Mouse (Mus musculus): ENCODE data around the gene Atp6v0a1. TPM values are rescaled to one million over a fixed set of nuclear protein-coding genes. Genes with fewer than 3 reads are reported as not detected.

Gene Atp6v0a1
- polyA plus RNA-seq, 1 experiment from 2014 or later: 175 TPM

DNA sequence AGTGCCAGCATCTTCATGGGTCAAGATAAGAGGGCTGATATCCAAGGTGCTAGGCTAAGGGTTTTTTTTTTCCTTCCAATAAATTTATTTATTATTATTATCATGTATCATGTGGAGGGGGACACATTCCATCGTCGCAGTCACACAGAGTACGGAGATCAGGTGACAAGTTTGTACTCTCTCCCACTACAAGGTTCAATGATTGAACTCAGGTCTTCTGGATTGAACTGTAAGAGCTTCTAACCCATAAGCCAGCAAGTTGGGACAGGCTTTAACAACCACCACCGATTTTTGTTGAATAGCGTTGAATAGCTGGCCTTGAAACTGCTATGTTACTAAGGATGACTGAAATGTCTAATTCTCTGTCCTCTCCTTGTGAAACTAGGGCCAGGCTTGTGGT lies 71.2 kb downstream of the Atp6v0a1 start:
- Histone ChIP-seq H3K9me3 (ENCODE audit: control insufficient read depth, low read length) (no peaks in the 10 kb centered on the region), H3K4me1 (ENCODE audit: control insufficient read depth, insufficient read depth, low read length) (peaks cover 11% of the 10 kb centered on the region; the same call in 1 of the 2 replicates), H3K9ac (replicated peaks; ENCODE audit: low read depth, low read length) (no peak overlapping the region), H3K4me3 (ENCODE audit: low read depth, low read length) (no peak overlapping the region), H3K27me3 (ENCODE audit: control insufficient read depth, insufficient read depth, low read length) (peaks cover 32% of the 10 kb centered on the region), H3K27ac (ENCODE audit: low read depth, low read length) (no peak overlapping the region), H3K4me2 (ENCODE audit: low read depth, low read length) (no peak overlapping the region), H3K36me3 (ENCODE audit: control insufficient read depth, insufficient read depth, low read length) (0 out of 2 replicates have a peak, but pooled peaks cover 4% of the 10 kb centered on the region)
- 65% methylated on average over 5 of the region's 5 CpGs for WGBS
- no peak for ATAC-seq (ENCODE audit: low read depth)

DNA sequence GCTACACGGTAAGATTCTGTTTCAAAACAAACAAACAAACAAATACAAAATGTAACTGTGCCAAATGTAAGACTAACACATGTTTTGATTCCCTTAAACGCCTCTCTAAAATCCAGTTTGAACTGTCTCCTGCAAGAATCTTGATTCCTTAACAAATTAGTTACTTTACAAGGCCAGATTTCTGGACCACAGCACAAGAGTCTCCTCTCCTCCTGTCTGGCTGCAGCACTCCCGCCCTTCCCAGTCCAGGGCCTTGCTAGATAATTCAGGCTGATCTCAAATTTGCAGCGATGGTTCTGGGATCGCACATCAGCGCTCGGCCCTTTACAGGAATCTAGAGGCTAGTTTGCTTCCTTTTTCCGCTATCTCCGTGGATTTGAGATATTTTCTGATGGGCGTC lies 72.4 kb downstream of the Atp6v0a1 start:
- Histone ChIP-seq H3K9me3 (ENCODE audit: control insufficient read depth, low read length) (no peaks in the 10 kb centered on the region), H3K4me3 (ENCODE audit: low read depth, low read length) (peak overlapping the region; percentile 78), H3K36me3 (ENCODE audit: control insufficient read depth, insufficient read depth, low read length) (0 out of 2 replicates have a peak, but pooled peaks cover 4% of the 10 kb centered on the region), H3K4me1 (ENCODE audit: control insufficient read depth, insufficient read depth, low read length) (peaks cover 19% of the 10 kb centered on the region; the same call in 1 of the 2 replicates), H3K9ac (replicated peaks; ENCODE audit: low read depth, low read length) (peak overlapping the region; percentile 43; the same call in 1 of the 2 replicates), H3K27me3 (ENCODE audit: control insufficient read depth, insufficient read depth, low read length) (peaks cover 32% of the 10 kb centered on the region), H3K27ac (ENCODE audit: low read depth, low read length) (peak overlapping the region; percentile 86), H3K4me2 (ENCODE audit: low read depth, low read length) (peak overlapping the region; percentile 100)
- no peak for ATAC-seq (ENCODE audit: low read depth)
- 4% methylated on average over 10 of the region's 10 CpGs for WGBS

DNA sequence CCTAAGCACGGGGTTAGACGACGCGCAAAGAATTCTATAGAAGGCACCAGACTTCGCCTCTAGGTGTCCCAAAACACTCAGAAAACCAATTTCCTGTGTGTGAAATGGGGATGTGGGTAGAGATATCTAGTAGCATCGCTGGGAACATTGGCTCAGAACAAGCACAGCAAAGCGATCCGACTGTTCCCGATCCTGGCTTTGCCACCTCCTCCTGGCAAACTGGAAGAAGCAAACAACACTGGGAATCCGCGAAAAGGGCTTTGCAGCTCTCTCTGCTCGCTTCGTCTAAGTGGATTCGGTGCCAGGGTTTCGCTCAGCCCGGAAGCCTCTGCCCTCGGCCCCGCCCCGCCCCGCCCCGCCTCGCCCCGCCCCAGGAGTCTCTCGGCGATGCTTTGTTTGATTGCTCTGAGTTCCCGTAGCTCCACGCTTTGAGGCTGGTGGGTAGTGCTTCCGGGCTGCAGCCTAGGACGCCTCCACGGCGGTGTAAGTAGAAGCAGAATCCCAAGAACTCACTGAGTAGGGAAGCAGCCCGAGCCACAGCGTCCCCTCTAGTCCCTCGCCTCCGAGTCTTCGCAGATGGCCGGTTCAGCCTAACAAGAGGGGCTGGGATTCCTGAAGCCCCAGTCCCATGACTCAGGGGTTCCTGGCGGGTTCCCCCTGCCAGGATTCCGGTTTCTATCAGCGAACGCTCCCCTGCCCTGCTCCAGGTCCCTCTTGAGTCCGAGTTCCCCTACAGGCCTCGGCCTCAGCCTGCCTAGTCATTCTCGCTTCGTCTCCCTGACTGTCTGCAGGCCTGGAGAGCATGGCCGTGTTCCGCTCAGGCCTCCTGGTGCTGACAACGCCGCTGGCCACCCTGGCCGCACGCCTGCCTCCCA lies 73.2 kb downstream of the Atp6v0a1 start, which contains the start of gene Coasy:
Gene Coasy, plus strand, starts transcription at position 358 of the 875 bp plus-strand sequence.
- H3K36me3 ChIP-seq (ENCODE audit: control insufficient read depth, insufficient read depth, low read length): 0 out of 2 replicates have a peak, but pooled peaks cover 4% of the 10 kb centered on the region
- peaks cover 20% of the 10 kb centered on the region for H3K4me1 ChIP-seq (ENCODE audit: control insufficient read depth, insufficient read depth, low read length)
- H3K9ac ChIP-seq (replicated peaks; ENCODE audit: low read depth, low read length): peak within 1 kb of the TSS; percentile 85
- peak within 1 kb of the TSS; percentile 78 for H3K4me3 ChIP-seq (ENCODE audit: low read depth, low read length)
- under 1% methylated on average over 50 of the region's 51 CpGs for WGBS
- ATAC-seq (ENCODE audit: low read depth): peak; percentile 90
- H3K4me2 ChIP-seq (ENCODE audit: low read depth, low read length): peak within 1 kb of the TSS; percentile 100
- H3K9me3 ChIP-seq (ENCODE audit: control insufficient read depth, low read length): no peaks in the 10 kb centered on the region
- H3K27me3 ChIP-seq (ENCODE audit: control insufficient read depth, insufficient read depth, low read length): peaks cover 25% of the 10 kb centered on the region
- peak within 1 kb of the TSS; percentile 86 for H3K27ac ChIP-seq (ENCODE audit: low read depth, low read length)

DNA sequence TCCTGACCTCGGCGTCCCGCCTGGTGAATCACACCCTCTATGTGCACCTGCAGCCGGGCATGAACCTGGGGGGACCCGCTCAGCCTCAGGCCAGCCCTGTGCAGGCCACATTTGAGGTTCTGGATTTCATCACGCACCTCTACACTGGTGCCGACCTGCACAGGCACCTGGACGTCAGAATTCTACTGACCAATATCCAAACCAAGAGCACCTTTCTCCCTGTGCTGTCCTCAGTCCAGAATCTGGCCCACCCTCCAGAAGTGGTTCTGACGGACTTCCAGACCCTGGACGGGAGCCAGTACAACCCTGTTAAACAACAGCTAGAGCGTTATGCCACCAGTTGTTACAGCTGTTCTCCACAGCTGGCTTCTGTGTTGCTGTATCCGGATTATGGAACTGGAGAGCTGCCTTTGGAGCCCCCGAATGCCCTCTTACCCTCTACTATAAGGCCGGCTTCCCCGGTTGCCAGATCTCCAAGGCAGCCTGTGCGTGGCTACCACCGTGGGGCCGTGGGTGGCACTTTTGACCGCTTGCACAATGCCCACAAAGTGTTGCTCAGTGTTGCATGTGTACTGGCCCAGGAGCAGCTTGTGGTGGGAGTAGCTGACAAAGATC lies 73.9 kb downstream of the Atp6v0a1 start:
- peaks cover 27% of the 10 kb centered on the region for H3K4me1 ChIP-seq (ENCODE audit: control insufficient read depth, insufficient read depth, low read length)
- peak overlapping the region; percentile 100 for H3K4me2 ChIP-seq (ENCODE audit: low read depth, low read length)
- H3K27ac ChIP-seq (ENCODE audit: low read depth, low read length): peak overlapping the region; percentile 86
- ATAC-seq (ENCODE audit: low read depth): no peak
- H3K4me3 ChIP-seq (ENCODE audit: low read depth, low read length): peak overlapping the region; percentile 78
- 32% methylated on average over 19 of the region's 19 CpGs for WGBS
- H3K9me3 ChIP-seq (ENCODE audit: control insufficient read depth, low read length): no peaks in the 10 kb centered on the region
- 0 out of 2 replicates have a peak, but pooled peaks cover 4% of the 10 kb centered on the region for H3K36me3 ChIP-seq (ENCODE audit: control insufficient read depth, insufficient read depth, low read length)
- H3K27me3 ChIP-seq (ENCODE audit: control insufficient read depth, insufficient read depth, low read length): peaks cover 18% of the 10 kb centered on the region
- H3K9ac ChIP-seq (replicated peaks; ENCODE audit: low read depth, low read length): peak overlapping the region; percentile 85

DNA sequence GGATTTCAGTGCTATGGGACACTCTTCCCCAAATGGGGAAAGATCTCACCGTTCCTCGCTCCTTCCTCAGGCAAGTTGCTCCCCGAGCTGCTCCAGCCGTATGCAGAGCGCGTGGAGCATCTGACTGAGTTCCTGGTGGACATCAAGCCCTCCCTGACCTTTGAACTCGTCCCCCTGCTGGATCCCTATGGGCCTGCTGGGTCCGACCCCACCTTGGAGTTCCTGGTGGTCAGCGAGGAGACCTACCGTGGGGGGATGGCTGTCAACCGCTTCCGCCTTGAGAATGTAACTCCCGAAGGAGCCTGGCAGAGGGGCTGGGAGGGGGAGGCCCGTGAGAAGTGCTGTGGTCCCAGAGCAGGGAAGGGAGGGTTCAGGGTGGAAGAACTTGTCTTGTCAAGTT lies 75.0 kb downstream of the Atp6v0a1 start:
- H3K36me3 ChIP-seq (ENCODE audit: control insufficient read depth, insufficient read depth, low read length): peaks cover 7% of the 10 kb centered on the region
- H3K4me1 ChIP-seq (ENCODE audit: control insufficient read depth, insufficient read depth, low read length): peaks cover 30% of the 10 kb centered on the region
- H3K9me3 ChIP-seq (ENCODE audit: control insufficient read depth, low read length): no peaks in the 10 kb centered on the region
- no peak overlapping the region for H3K9ac ChIP-seq (replicated peaks; ENCODE audit: low read depth, low read length)
- no peak overlapping the region for H3K4me2 ChIP-seq (ENCODE audit: low read depth, low read length)
- 86% methylated on average over 14 of the region's 14 CpGs for WGBS
- H3K27me3 ChIP-seq (ENCODE audit: control insufficient read depth, insufficient read depth, low read length): peaks cover 7% of the 10 kb centered on the region
- H3K27ac ChIP-seq (ENCODE audit: low read depth, low read length): no peak overlapping the region
- ATAC-seq (ENCODE audit: low read depth): no peak
- H3K4me3 ChIP-seq (ENCODE audit: low read depth, low read length): no peak overlapping the region

DNA sequence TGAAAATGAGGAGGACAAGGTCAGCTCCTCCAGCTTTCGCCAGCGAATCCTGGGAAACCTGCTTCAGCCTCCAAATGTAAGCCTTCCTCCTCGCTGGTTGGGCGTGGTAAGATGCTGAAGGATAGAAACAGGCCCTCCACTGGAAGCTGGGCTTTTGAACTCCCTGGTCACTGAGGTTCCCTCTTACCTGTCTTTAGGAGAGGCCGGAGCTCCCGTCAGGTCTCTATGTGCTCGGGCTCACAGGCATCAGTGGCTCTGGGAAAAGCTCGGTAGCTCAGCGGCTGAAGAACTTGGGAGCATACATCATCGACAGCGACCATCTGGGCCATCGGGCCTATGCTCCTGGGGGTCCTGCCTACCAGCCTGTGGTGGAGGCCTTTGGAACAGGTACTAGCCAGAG lies 75.6 kb downstream of the Atp6v0a1 start:
- WGBS: 95% methylated on average over 12 of the region's 12 CpGs
- ATAC-seq (ENCODE audit: low read depth): no peak
- H3K27ac ChIP-seq (ENCODE audit: low read depth, low read length): no peak overlapping the region
- H3K9ac ChIP-seq (replicated peaks; ENCODE audit: low read depth, low read length): no peak overlapping the region
- no peak overlapping the region for H3K4me3 ChIP-seq (ENCODE audit: low read depth, low read length)
- no peaks in the 10 kb centered on the region for H3K9me3 ChIP-seq (ENCODE audit: control insufficient read depth, low read length)
- no peak overlapping the region for H3K4me2 ChIP-seq (ENCODE audit: low read depth, low read length)
- peaks cover 2% of the 10 kb centered on the region for H3K27me3 ChIP-seq (ENCODE audit: control insufficient read depth, insufficient read depth, low read length)
- peaks cover 30% of the 10 kb centered on the region for H3K4me1 ChIP-seq (ENCODE audit: control insufficient read depth, insufficient read depth, low read length)
- H3K36me3 ChIP-seq (ENCODE audit: control insufficient read depth, insufficient read depth, low read length): peaks cover 13% of the 10 kb centered on the region

DNA sequence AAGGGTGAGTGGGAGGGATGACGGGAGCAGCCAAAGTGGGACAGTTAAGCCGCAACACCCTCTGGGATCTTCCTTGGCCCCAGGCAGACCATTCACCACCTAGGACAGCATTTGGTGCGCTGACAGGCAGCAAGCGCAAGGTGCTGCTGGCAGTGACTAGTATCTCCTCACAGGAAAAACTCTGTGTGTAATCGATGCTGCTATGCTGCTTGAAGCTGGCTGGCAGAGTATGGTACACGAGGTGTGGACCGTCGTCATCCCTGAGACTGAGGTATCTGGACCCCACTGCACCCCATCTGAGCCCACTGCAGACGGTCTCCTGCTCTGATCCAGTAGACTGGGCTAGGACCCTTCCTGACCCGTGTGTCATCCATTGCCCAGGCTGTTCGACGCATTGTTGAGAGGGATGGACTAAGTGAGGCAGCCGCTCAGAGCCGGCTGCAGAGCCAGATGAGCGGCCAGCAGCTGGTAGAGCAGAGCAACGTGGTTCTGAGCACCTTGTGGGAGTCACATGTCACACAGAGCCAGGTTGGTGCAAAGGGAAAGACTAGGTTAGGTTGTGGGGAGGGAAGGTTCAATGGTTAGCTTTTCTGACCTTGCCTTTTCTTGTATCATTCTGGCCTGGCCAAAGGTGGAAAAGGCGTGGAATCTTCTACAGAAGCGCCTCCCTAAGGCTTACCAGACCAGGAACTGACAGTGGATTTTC lies 76.5 kb downstream of the Atp6v0a1 start:
- Histone ChIP-seq H3K4me1 (ENCODE audit: control insufficient read depth, insufficient read depth, low read length) (peaks cover 30% of the 10 kb centered on the region), H3K27me3 (ENCODE audit: control insufficient read depth, insufficient read depth, low read length) (no peaks in the 10 kb centered on the region; the same call in 1 of the 2 replicates), H3K9ac (replicated peaks; ENCODE audit: low read depth, low read length) (no peak overlapping the region), H3K27ac (ENCODE audit: low read depth, low read length) (no peak overlapping the region), H3K4me3 (ENCODE audit: low read depth, low read length) (no peak overlapping the region), H3K4me2 (ENCODE audit: low read depth, low read length) (no peak overlapping the region), H3K36me3 (ENCODE audit: control insufficient read depth, insufficient read depth, low read length) (peaks cover 21% of the 10 kb centered on the region), H3K9me3 (ENCODE audit: control insufficient read depth, low read length) (no peaks in the 10 kb centered on the region)
- WGBS: 93% methylated on average over 18 of the region's 18 CpGs
- ATAC-seq (ENCODE audit: low read depth): no peak

DNA sequence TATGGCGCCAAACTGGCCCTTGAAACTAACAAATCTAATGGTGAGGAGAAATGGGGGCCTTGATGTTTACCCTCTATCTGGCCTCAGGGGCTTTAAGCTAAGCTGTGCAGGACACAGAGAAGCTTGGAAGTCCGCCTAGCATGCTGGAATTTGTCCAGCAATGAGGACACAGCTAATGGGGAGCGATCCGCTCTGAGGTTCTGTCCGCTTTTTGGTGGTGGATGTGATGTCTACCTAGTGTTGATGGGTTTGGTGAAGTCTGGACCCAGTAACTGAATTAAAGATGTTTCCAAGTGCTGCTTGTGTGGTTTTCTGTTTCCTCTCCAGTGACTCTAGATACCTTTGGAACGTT lies 77.0 kb downstream of the Atp6v0a1 start:
- H3K4me2 ChIP-seq (ENCODE audit: low read depth, low read length): peak overlapping the region; percentile 100
- 82% methylated on average over 6 of the region's 6 CpGs for WGBS
- H3K4me1 ChIP-seq (ENCODE audit: control insufficient read depth, insufficient read depth, low read length): peaks cover 29% of the 10 kb centered on the region
- no peaks in the 10 kb centered on the region for H3K27me3 ChIP-seq (ENCODE audit: control insufficient read depth, insufficient read depth, low read length)
- ATAC-seq (ENCODE audit: low read depth): no peak
- H3K9ac ChIP-seq (replicated peaks; ENCODE audit: low read depth, low read length): 0 out of 2 replicates have a peak overlapping the region, but pooled peaks have one; percentile 8
- H3K4me3 ChIP-seq (ENCODE audit: low read depth, low read length): peak overlapping the region; percentile 75
- peak overlapping the region; percentile 75 for H3K27ac ChIP-seq (ENCODE audit: low read depth, low read length)
- H3K36me3 ChIP-seq (ENCODE audit: control insufficient read depth, insufficient read depth, low read length): peaks cover 27% of the 10 kb centered on the region
- H3K9me3 ChIP-seq (ENCODE audit: control insufficient read depth, low read length): no peaks in the 10 kb centered on the region

Measured in neural tube, embryonic 14.5 days (tissue).